Mouse (Mus musculus) olfactory bulb, adult 2 months (tissue): ENCODE data around the gene Upf3b. TPM values are rescaled to one million over a fixed set of nuclear protein-coding genes. Genes with fewer than 3 reads are reported as not detected.
"Not testable (repeated sequence)": the region's sequence is repeated elsewhere in the genome, so short reads cannot be mapped to it uniquely, and the experiment has no call there.

Experiments
- H3K27ac ChIP-seq: fragments of 200-500 bp; 2 replicates; pipeline ENCODE4 v1.5.1; 2012; ENCODE audit warnings: low read depth, low read length; ENCODE audit not compliant: insufficient read depth
- H3K4me1 ChIP-seq: fragments of 200-500 bp; 2 replicates; pipeline ENCODE4 v1.6.1; 2012; ENCODE audit warnings: low read length; ENCODE audit not compliant: control insufficient read depth, insufficient read depth
- H3K4me3 ChIP-seq: fragments of 200-500 bp; 2 replicates; pipeline ENCODE4 v1.5.1; 2012; ENCODE audit warnings: mild to moderate bottlenecking, low read depth, low read length, moderate library complexity; ENCODE audit not compliant: insufficient read depth
- CTCF ChIP-seq: fragments of 200-500 bp; IDR thresholded peaks from 2 replicates; pipeline ENCODE4 v1.5.1; 2012; ENCODE audit warnings: low read depth, mild to moderate bottlenecking, low read length, moderate library complexity; ENCODE audit not compliant: insufficient read depth
- POLR2A ChIP-seq: fragments of 200-500 bp; IDR thresholded peaks from 2 replicates; pipeline ENCODE4 v1.6.1; 2012; ENCODE audit warnings: mild to moderate bottlenecking, low read depth, low read length, moderate library complexity; ENCODE audit not compliant: insufficient read depth
- WGBS: fragments of 180-500 bp; shearing (Covaris S2); methylation state at CpG from one replicate; pipeline ENCODE4 v1.1.7; 2018; 5-methylcytosine and 5-hydroxymethylcytosine counted together
- polyA plus RNA-seq: library from polyadenylated mRNA; stranded (reverse); fragments of >200 nt; gene quantifications from 2 replicates; pipeline ENCODE4 v1.2.4, GENCODE M21; 2012; ENCODE audit warnings: low replicate concordance; ENCODE audit not compliant: missing spikeins, insufficient read depth, insufficient read length

The Upf3b gene
- polyA plus RNA-seq, result not detected in 2 replicates

GRCm38 (mm10) chrX:37110193-37110880 lies at the start of gene Upf3b:
Gene Upf3b (minus strand): TSS chrX:37110322.
- no peaks in the 10 kb centered on the region; the same call in 1 of the 2 replicates for H3K4me1 ChIP-seq
- H3K27ac ChIP-seq, result peak within 1 kb of the TSS; percentile 90
- H3K4me3 ChIP-seq, result peak within 1 kb of the TSS; percentile 76
- TF ChIP-seq CTCF, result no peak
- peak; percentile 41; the same call in 1 of the 2 replicates for TF ChIP-seq POLR2A
- WGBS, result 14% methylated on average over 30 of the region's 30 CpGs

- 70% methylated on average over 4 of the region's 4 CpGs for WGBS
- H3K4me1 ChIP-seq, result no peaks in the 10 kb centered on the region; the same call in 1 of the 2 replicates
- H3K27ac ChIP-seq, result no peak overlapping the region
- H3K4me3 ChIP-seq, result no peak overlapping the region
- TF ChIP-seq CTCF, result no peak
- TF ChIP-seq POLR2A, result no peak
These were observed 47.7 kb upstream of the Upf3b start for GRCm38 (mm10) chrX:37157839-37158238.

- H3K4me1 ChIP-seq, result no peaks in the 10 kb centered on the region
- no peak overlapping the region for H3K27ac ChIP-seq
- H3K4me3 ChIP-seq, result no peak overlapping the region
- TF ChIP-seq CTCF, result no peak
- no peak for TF ChIP-seq POLR2A
- WGBS, result 86% methylated on average over 2 of the region's 2 CpGs
These were observed 34.8 kb upstream of the Upf3b start for GRCm38 (mm10) chrX:37144954-37145353.

- not testable (repeated sequence) for H3K4me3 ChIP-seq, H3K4me1 ChIP-seq, H3K27ac ChIP-seq
- 66% methylated on average over 2 of the region's 4 CpGs for WGBS
These were observed 34.4 kb upstream of the Upf3b start for GRCm38 (mm10) chrX:37144498-37144897.

GRCm38 (mm10) chrX:37141732-37142131 lies 31.6 kb upstream of the Upf3b start:
- H3K27ac ChIP-seq, result no peak overlapping the region
- no peak overlapping the region for H3K4me3 ChIP-seq
- WGBS, result 93% methylated on average over 3 of the region's 3 CpGs
- TF ChIP-seq CTCF (no peak), POLR2A (no peak)
- H3K4me1 ChIP-seq, result no peaks in the 10 kb centered on the region

- 10% methylated on average over 58 of the region's 58 CpGs for WGBS
These were observed 16.7 kb upstream of the Upf3b start, which contains the start of gene Nkap for GRCm38 (mm10) chrX:37126671-37127358. Gene Nkap (plus strand): TSS chrX:37126795.

GRCm38 (mm10) chrX:37125511-37125910 lies 15.4 kb upstream of the Upf3b start:
- Histone ChIP-seq H3K4me1 (peaks cover 3% of the 10 kb centered on the region; the same call in 1 of the 2 replicates), H3K4me3 (no peak overlapping the region), H3K27ac (no peak overlapping the region)
- TF ChIP-seq CTCF (no peak), POLR2A (no peak)
- WGBS, result 90% methylated on average over 7 of the region's 7 CpGs

More at GRCm38 (mm10) chrX:37126671-37127358, 16.7 kb upstream of the Upf3b start, which contains the start of gene Nkap:
- Histone ChIP-seq H3K4me1 (peaks cover 3% of the 10 kb centered on the region; the same call in 1 of the 2 replicates), H3K27ac (no peak within 1 kb of the TSS), H3K4me3 (peak within 1 kb of the TSS; percentile 62)
- TF ChIP-seq CTCF (no peak), POLR2A (no peak)

GRCm38 (mm10) chrX:37120212-37120611 lies 10.1 kb upstream of the Upf3b start:
- TF ChIP-seq CTCF, result no peak
- no peak for TF ChIP-seq POLR2A
- WGBS, result 61% methylated on average over 5 of the region's 5 CpGs
- peaks cover 5% of the 10 kb centered on the region; the same call in 1 of the 2 replicates for H3K4me1 ChIP-seq
- no peak overlapping the region for H3K4me3 ChIP-seq
- H3K27ac ChIP-seq, result no peak overlapping the region

- no peak overlapping the region for H3K27ac ChIP-seq
- TF ChIP-seq POLR2A (no peak), CTCF (no peak)
- no peak overlapping the region for H3K4me3 ChIP-seq
- peaks cover 5% of the 10 kb centered on the region; the same call in 1 of the 2 replicates for H3K4me1 ChIP-seq
- 58% methylated on average over 3 of the region's 3 CpGs for WGBS
These were observed 9.5 kb upstream of the Upf3b start for GRCm38 (mm10) chrX:37119585-37119984.
